Mouse (Mus musculus): Measurements from ENCODE around the gene Ippk. TPM values are rescaled to one million over a fixed set of nuclear protein-coding genes. Genes with fewer than 3 reads are reported as not detected.

The Ippk gene
- polyA plus RNA-seq, 1 experiment from 2014 or later = 5.9 TPM

GRCm38 (mm10) chr13:49505776-49506175 is 84.7 kb downstream of the Ippk start:
- H3K4me1 ChIP-seq (ENCODE audit: insufficient read depth) = no peaks in the 10 kb centered on the region
- 83% methylated on average over 4 of the region's 4 CpGs for WGBS (ENCODE audit: insufficient replicate concordance)
- no peaks in the 10 kb centered on the region for H3K27me3 ChIP-seq (ENCODE audit: insufficient read depth, low read length)
- no peaks in the 10 kb centered on the region for H3K36me3 ChIP-seq (replicated peaks; ENCODE audit: insufficient read depth, low read length)
- H3K4me2 ChIP-seq (ENCODE audit: low read depth, low read length) = no peak overlapping the region
- no peak overlapping the region for H3K9ac ChIP-seq (replicated peaks)
- no peaks in the 10 kb centered on the region for H3K9me3 ChIP-seq (ENCODE audit: low read length)
- no peak overlapping the region for H3K4me3 ChIP-seq (ENCODE audit: low read depth, low read length)
- TF ChIP-seq CTCF (IDR thresholded peaks at IDR 0.05; ENCODE audit: low read depth) (no peak), EP300 (IDR thresholded peaks at IDR 0.05; ENCODE audit: low read depth) (no peak)
- ATAC-seq (no peak), DNase-seq (no peak)
- no peak overlapping the region for H3K27ac ChIP-seq (ENCODE audit: low read depth)

- Histone ChIP-seq H3K9me3 (ENCODE audit: low read length) (no peaks in the 10 kb centered on the region), H3K4me3 (ENCODE audit: low read depth, low read length) (no peak overlapping the region), H3K27me3 (ENCODE audit: insufficient read depth, low read length) (no peaks in the 10 kb centered on the region), H3K4me1 (ENCODE audit: insufficient read depth) (no peaks in the 10 kb centered on the region), H3K4me2 (ENCODE audit: low read depth, low read length) (no peak overlapping the region), H3K9ac (replicated peaks) (no peak overlapping the region), H3K36me3 (replicated peaks; ENCODE audit: insufficient read depth, low read length) (no peaks in the 10 kb centered on the region), H3K27ac (ENCODE audit: low read depth) (no peak overlapping the region)
- no peak for TF ChIP-seq EP300 (IDR thresholded peaks at IDR 0.05; ENCODE audit: low read depth)
- no peak for TF ChIP-seq CTCF (IDR thresholded peaks at IDR 0.05; ENCODE audit: low read depth)
- ATAC-seq (no peak), DNase-seq (no peak)
- 77% methylated on average over 3 of the region's 3 CpGs for WGBS (ENCODE audit: insufficient replicate concordance)
These were observed 86.1 kb downstream of the Ippk start for GRCm38 (mm10) chr13:49507176-49507575.

Other genes starting within 250 kb of the Ippk start
- gene Ninj1, start 233.8 kb upstream of the Ippk start, polyA plus RNA-seq (2015; fragmentation: Nextera tagmentation; extraction: Ambion mirVana) = 106 and 118 TPM in 2 replicates
- 31.8 and 32.3 TPM in 2 replicates for gene Card19, start 205.2 kb upstream of the Ippk start, polyA plus RNA-seq (2015; fragmentation: Nextera tagmentation; extraction: Ambion mirVana)
- gene Susd3, start 172.5 kb upstream of the Ippk start, polyA plus RNA-seq (2015; fragmentation: Nextera tagmentation; extraction: Ambion mirVana) = 2.5 and 2.9 TPM in 2 replicates
- 0.57 and 0.62 TPM in 2 replicates for gene Fgd3, start 100.9 kb upstream of the Ippk start, polyA plus RNA-seq (2015; fragmentation: Nextera tagmentation; extraction: Ambion mirVana)
- gene Bicd2, start 79.7 kb upstream of the Ippk start, polyA plus RNA-seq (2015; fragmentation: Nextera tagmentation; extraction: Ambion mirVana) = 4.9 and 5.8 TPM in 2 replicates
- gene Tes3-ps, start 72.1 kb downstream of the Ippk start, polyA plus RNA-seq (2015; fragmentation: Nextera tagmentation; extraction: Ambion mirVana) = 0.47 TPM in 2 replicates
- gene Ecm2, start 83.6 kb downstream of the Ippk start, polyA plus RNA-seq (2015; fragmentation: Nextera tagmentation; extraction: Ambion mirVana) = 0.31 and 0.38 TPM in 2 replicates
- gene Aspn, start 123.2 kb downstream of the Ippk start, polyA plus RNA-seq (2015; fragmentation: Nextera tagmentation; extraction: Ambion mirVana) = 0.93 and 1.8 TPM in 2 replicates
- 0.19 and 0.21 TPM in 2 replicates for gene Omd, start 161.2 kb downstream of the Ippk start, polyA plus RNA-seq (2015; fragmentation: Nextera tagmentation; extraction: Ambion mirVana)
- 1.3 and 1.6 TPM in 2 replicates for gene Ogn, start 186.8 kb downstream of the Ippk start, polyA plus RNA-seq (2015; fragmentation: Nextera tagmentation; extraction: Ambion mirVana)
- 13.7 TPM in 2 replicates for gene Cenpp, start 231.5 kb downstream of the Ippk start, polyA plus RNA-seq (2015; fragmentation: Nextera tagmentation; extraction: Ambion mirVana)
- gene Nol8, start 231.8 kb downstream of the Ippk start, polyA plus RNA-seq (2015; fragmentation: Nextera tagmentation; extraction: Ambion mirVana) = 6.8 and 8.0 TPM in 2 replicates